Mouse (Mus musculus): ENCODE results near the gene Zg16. TPM values are rescaled to one million over a fixed set of nuclear protein-coding genes. Genes with fewer than 3 reads are reported as not detected.

The Zg16 gene
- polyA plus RNA-seq, 1 experiment from 2014 or later, result not detected

GRCm38 (mm10) chr7:127030172-127030571, 57.0 kb downstream of the Zg16 start:
- H3K27me3 ChIP-seq (ENCODE audit: control insufficient read depth, insufficient read depth, low read length), result no peaks in the 10 kb centered on the region
- DNase-seq (ENCODE audit: low spot score), result no peak
- ATAC-seq (replicated peaks; ENCODE audit: insufficient number of reproducible peaks, low FRiP score, low TSS enrichment, low read depth), result no peak
- H3K36me3 ChIP-seq (replicated peaks; ENCODE audit: control insufficient read depth, insufficient read depth, low read depth, low read length), result peaks cover 11% of the 10 kb centered on the region
- H3K4me3 ChIP-seq (ENCODE audit: low read depth, low read length), result no peak overlapping the region
- 93% methylated on average over 1 of the region's 1 CpGs for WGBS
- no peak overlapping the region for H3K9ac ChIP-seq (replicated peaks; ENCODE audit: low read length)
- no peak overlapping the region for H3K27ac ChIP-seq (replicated peaks; ENCODE audit: low read depth, low read length)
- peaks cover 4% of the 10 kb centered on the region for H3K4me1 ChIP-seq (ENCODE audit: control insufficient read depth, insufficient read depth, low read length)
- no peaks in the 10 kb centered on the region for H3K9me3 ChIP-seq (replicated peaks; ENCODE audit: control insufficient read depth, low read length)
- no peak overlapping the region for H3K4me2 ChIP-seq (ENCODE audit: low read depth, low read length)

GRCm38 (mm10) chr7:127027885-127028284, 59.2 kb downstream of the Zg16 start:
- no peak for ATAC-seq (replicated peaks; ENCODE audit: insufficient number of reproducible peaks, low FRiP score, low TSS enrichment, low read depth)
- 71% methylated on average over 8 of the region's 8 CpGs for WGBS
- no peaks in the 10 kb centered on the region for H3K9me3 ChIP-seq (replicated peaks; ENCODE audit: control insufficient read depth, low read length)
- H3K36me3 ChIP-seq (replicated peaks; ENCODE audit: control insufficient read depth, insufficient read depth, low read depth, low read length), result peaks cover 12% of the 10 kb centered on the region
- no peaks in the 10 kb centered on the region for H3K27me3 ChIP-seq (ENCODE audit: control insufficient read depth, insufficient read depth, low read length)
- no peak for DNase-seq (ENCODE audit: low spot score)
- H3K9ac ChIP-seq (replicated peaks; ENCODE audit: low read length), result peak overlapping the region; percentile 51
- H3K27ac ChIP-seq (replicated peaks; ENCODE audit: low read depth, low read length), result peak overlapping the region; percentile 53
- H3K4me3 ChIP-seq (ENCODE audit: low read depth, low read length), result peak overlapping the region; percentile 99
- peaks cover 15% of the 10 kb centered on the region for H3K4me1 ChIP-seq (ENCODE audit: control insufficient read depth, insufficient read depth, low read length)
- peak overlapping the region; percentile 32 for H3K4me2 ChIP-seq (ENCODE audit: low read depth, low read length)

GRCm38 (mm10) chr7:127026984-127027726, 60.0 kb downstream of the Zg16 start, which contains the start of gene Maz:
Gene Maz, minus strand, starts transcription at chr7:127027037.
- no peaks in the 10 kb centered on the region for H3K27me3 ChIP-seq (ENCODE audit: control insufficient read depth, insufficient read depth, low read length)
- peak; percentile 100 for DNase-seq (ENCODE audit: low spot score)
- ATAC-seq (replicated peaks; ENCODE audit: insufficient number of reproducible peaks, low FRiP score, low TSS enrichment, low read depth), result peak; percentile 85
- no peaks in the 10 kb centered on the region for H3K9me3 ChIP-seq (replicated peaks; ENCODE audit: control insufficient read depth, low read length)
- H3K36me3 ChIP-seq (replicated peaks; ENCODE audit: control insufficient read depth, insufficient read depth, low read depth, low read length), result peaks cover 6% of the 10 kb centered on the region
- peak within 1 kb of the TSS; percentile 97 for H3K4me2 ChIP-seq (ENCODE audit: low read depth, low read length)
- peak within 1 kb of the TSS; percentile 99 for H3K4me3 ChIP-seq (ENCODE audit: low read depth, low read length)
- peak within 1 kb of the TSS; percentile 100 for H3K9ac ChIP-seq (replicated peaks; ENCODE audit: low read length)
- peaks cover 16% of the 10 kb centered on the region for H3K4me1 ChIP-seq (ENCODE audit: control insufficient read depth, insufficient read depth, low read length)
- 1% methylated on average over 56 of the region's 63 CpGs for WGBS
- peak within 1 kb of the TSS; percentile 98 for H3K27ac ChIP-seq (replicated peaks; ENCODE audit: low read depth, low read length)

- DNase-seq (ENCODE audit: low spot score), result no peak
- H3K36me3 ChIP-seq (replicated peaks; ENCODE audit: control insufficient read depth, insufficient read depth, low read depth, low read length), result peaks cover 6% of the 10 kb centered on the region
- H3K9ac ChIP-seq (replicated peaks; ENCODE audit: low read length), result peak overlapping the region; percentile 100
- H3K4me2 ChIP-seq (ENCODE audit: low read depth, low read length), result peak overlapping the region; percentile 97; the same call in 1 of the 2 replicates
- no peak for ATAC-seq (replicated peaks; ENCODE audit: insufficient number of reproducible peaks, low FRiP score, low TSS enrichment, low read depth)
- no CpG with 5 or more reads among the region's 48 CpGs for WGBS
- no peaks in the 10 kb centered on the region for H3K9me3 ChIP-seq (replicated peaks; ENCODE audit: control insufficient read depth, low read length)
- H3K4me3 ChIP-seq (ENCODE audit: low read depth, low read length), result peak overlapping the region; percentile 99
- no peaks in the 10 kb centered on the region for H3K27me3 ChIP-seq (ENCODE audit: control insufficient read depth, insufficient read depth, low read length)
- peak overlapping the region; percentile 98 for H3K27ac ChIP-seq (replicated peaks; ENCODE audit: low read depth, low read length)
- peaks cover 16% of the 10 kb centered on the region for H3K4me1 ChIP-seq (ENCODE audit: control insufficient read depth, insufficient read depth, low read length)
Observed at GRCm38 (mm10) chr7:127026616-127026983, 60.5 kb downstream of the Zg16 start.

GRCm38 (mm10) chr7:127026161-127026600, 60.9 kb downstream of the Zg16 start:
- DNase-seq (ENCODE audit: low spot score) (peak; percentile 78), ATAC-seq (replicated peaks; ENCODE audit: insufficient number of reproducible peaks, low FRiP score, low TSS enrichment, low read depth) (peak; percentile 30)
- H3K4me2 ChIP-seq (ENCODE audit: low read depth, low read length), result peak overlapping the region; percentile 97
- 0% methylated on average over 18 of the region's 48 CpGs for WGBS
- H3K9ac ChIP-seq (replicated peaks; ENCODE audit: low read length), result peak overlapping the region; percentile 100
- H3K27me3 ChIP-seq (ENCODE audit: control insufficient read depth, insufficient read depth, low read length), result no peaks in the 10 kb centered on the region
- H3K4me1 ChIP-seq (ENCODE audit: control insufficient read depth, insufficient read depth, low read length), result peaks cover 16% of the 10 kb centered on the region
- H3K9me3 ChIP-seq (replicated peaks; ENCODE audit: control insufficient read depth, low read length), result no peaks in the 10 kb centered on the region
- H3K4me3 ChIP-seq (ENCODE audit: low read depth, low read length), result peak overlapping the region; percentile 99
- peak overlapping the region; percentile 98 for H3K27ac ChIP-seq (replicated peaks; ENCODE audit: low read depth, low read length)
- H3K36me3 ChIP-seq (replicated peaks; ENCODE audit: control insufficient read depth, insufficient read depth, low read depth, low read length), result peaks cover 6% of the 10 kb centered on the region

GRCm38 (mm10) chr7:127025556-127026160, 61.5 kb downstream of the Zg16 start:
- Histone ChIP-seq H3K27ac (replicated peaks; ENCODE audit: low read depth, low read length) (peak overlapping the region; percentile 98), H3K4me2 (ENCODE audit: low read depth, low read length) (peak overlapping the region; percentile 97), H3K4me3 (ENCODE audit: low read depth, low read length) (peak overlapping the region; percentile 99), H3K27me3 (ENCODE audit: control insufficient read depth, insufficient read depth, low read length) (no peaks in the 10 kb centered on the region), H3K9ac (replicated peaks; ENCODE audit: low read length) (peak overlapping the region; percentile 100), H3K36me3 (replicated peaks; ENCODE audit: control insufficient read depth, insufficient read depth, low read depth, low read length) (peaks cover 6% of the 10 kb centered on the region), H3K4me1 (ENCODE audit: control insufficient read depth, insufficient read depth, low read length) (peaks cover 17% of the 10 kb centered on the region), H3K9me3 (replicated peaks; ENCODE audit: control insufficient read depth, low read length) (no peaks in the 10 kb centered on the region)
- peak; percentile 34 for DNase-seq (ENCODE audit: low spot score)
- WGBS, result under 1% methylated on average over 53 of the region's 65 CpGs
- ATAC-seq (replicated peaks; ENCODE audit: insufficient number of reproducible peaks, low FRiP score, low TSS enrichment, low read depth), result no peak

- ATAC-seq (replicated peaks; ENCODE audit: insufficient number of reproducible peaks, low FRiP score, low TSS enrichment, low read depth) (no peak), DNase-seq (ENCODE audit: low spot score) (peak; percentile 83)
- H3K9ac ChIP-seq (replicated peaks; ENCODE audit: low read length), result peak overlapping the region; percentile 100
- H3K4me1 ChIP-seq (ENCODE audit: control insufficient read depth, insufficient read depth, low read length), result peaks cover 18% of the 10 kb centered on the region
- H3K27ac ChIP-seq (replicated peaks; ENCODE audit: low read depth, low read length), result peak overlapping the region; percentile 98
- 2% methylated on average over 30 of the region's 30 CpGs for WGBS
- H3K27me3 ChIP-seq (ENCODE audit: control insufficient read depth, insufficient read depth, low read length), result no peaks in the 10 kb centered on the region
- H3K4me2 ChIP-seq (ENCODE audit: low read depth, low read length), result peak overlapping the region; percentile 97
- peak overlapping the region; percentile 99 for H3K4me3 ChIP-seq (ENCODE audit: low read depth, low read length)
- H3K36me3 ChIP-seq (replicated peaks; ENCODE audit: control insufficient read depth, insufficient read depth, low read depth, low read length), result peaks cover 6% of the 10 kb centered on the region
- H3K9me3 ChIP-seq (replicated peaks; ENCODE audit: control insufficient read depth, low read length), result no peaks in the 10 kb centered on the region
Observed at GRCm38 (mm10) chr7:127024755-127025555, 62.2 kb downstream of the Zg16 start.
